Mouse (Mus musculus) olfactory bulb, adult 2 months (tissue): ENCODE results near the gene Cul5.

Source experiments
- CTCF ChIP-seq: fragments of 200-500 bp; IDR thresholded peaks from 2 replicates; pipeline ENCODE4 v1.5.1; 2012; ENCODE audit warnings: low read depth, mild to moderate bottlenecking, low read length, moderate library complexity; ENCODE audit not compliant: insufficient read depth
- POLR2A ChIP-seq: fragments of 200-500 bp; IDR thresholded peaks from 2 replicates; pipeline ENCODE4 v1.6.1; 2012; ENCODE audit warnings: mild to moderate bottlenecking, low read depth, low read length, moderate library complexity; ENCODE audit not compliant: insufficient read depth

- TF ChIP-seq CTCF (no peak), POLR2A (no peak)
Observed at GRCm38 (mm10) chr9:53680851-53681250, 11.0 kb upstream of the Cul5 start.
